Mouse (Mus musculus): Measurements from ENCODE around the gene Pacrg.

Gene Pacrg

DNA sequence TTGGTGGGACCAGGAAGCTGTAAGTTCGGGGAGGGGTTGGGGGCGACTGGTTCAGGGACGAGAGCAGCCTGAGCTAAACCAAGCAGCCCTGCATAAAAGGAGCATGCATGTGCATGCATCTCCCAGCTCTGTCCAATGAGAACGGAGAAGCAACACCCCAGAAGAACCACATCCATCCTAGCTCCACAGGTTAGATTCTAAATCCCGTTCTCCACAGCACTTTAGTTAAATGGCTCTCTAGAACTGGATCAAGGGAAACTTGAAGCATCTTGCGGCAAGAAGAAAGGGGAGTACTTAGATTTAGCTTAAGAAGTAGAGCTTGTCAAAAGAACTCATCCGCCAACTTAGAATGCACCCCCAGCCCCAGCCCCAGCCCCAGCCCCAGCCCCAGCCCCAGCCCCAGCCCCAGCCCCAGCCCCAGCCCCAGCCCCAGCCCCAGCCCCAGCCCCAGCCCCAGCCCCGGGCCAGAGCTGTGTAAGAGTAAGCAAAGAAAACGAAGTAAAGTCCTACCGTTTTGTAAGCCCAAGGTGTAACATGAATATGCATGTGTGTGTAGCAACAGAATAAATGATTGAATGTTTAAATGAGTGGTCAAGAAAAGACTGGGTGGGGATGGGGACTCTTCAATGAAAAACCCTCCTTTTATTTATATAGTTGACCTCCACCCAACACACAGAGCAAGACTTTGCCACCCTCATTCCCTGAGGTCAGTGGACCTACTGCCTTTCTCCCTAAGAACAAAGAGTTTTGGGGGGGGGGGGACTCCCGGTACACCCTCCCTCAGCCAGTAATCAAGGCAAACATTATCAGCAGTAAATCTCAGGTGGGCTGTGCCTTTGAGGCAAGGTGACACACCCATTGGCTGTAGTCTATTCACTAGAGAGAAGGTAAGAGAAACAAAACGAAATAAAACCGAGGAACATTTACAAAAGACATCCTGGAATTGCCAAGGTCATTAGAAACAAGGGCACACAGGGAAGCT is 474.3 kb downstream of the Pacrg start:
- no peak for DNase-seq

DNA sequence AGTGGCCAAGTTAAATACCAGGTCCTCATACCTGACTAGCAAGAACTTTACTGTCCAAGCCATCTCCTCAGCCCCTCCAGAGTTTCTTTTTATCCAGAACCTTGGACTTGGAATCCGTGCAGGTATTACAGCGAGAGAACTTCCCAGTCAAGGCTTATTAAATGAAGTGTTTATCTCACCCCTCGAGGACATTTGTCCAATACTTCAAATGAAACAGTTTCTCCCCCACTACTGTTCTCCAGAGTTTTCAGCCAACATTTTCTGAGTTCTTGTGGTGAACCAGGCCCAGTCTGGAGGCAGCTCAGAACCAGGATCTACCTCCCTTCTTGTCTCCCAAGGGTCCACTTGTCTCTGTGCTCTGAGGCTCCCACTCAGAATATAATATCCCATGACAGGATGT is 477.0 kb downstream of the Pacrg start:
- DNase-seq: no peak

DNA sequence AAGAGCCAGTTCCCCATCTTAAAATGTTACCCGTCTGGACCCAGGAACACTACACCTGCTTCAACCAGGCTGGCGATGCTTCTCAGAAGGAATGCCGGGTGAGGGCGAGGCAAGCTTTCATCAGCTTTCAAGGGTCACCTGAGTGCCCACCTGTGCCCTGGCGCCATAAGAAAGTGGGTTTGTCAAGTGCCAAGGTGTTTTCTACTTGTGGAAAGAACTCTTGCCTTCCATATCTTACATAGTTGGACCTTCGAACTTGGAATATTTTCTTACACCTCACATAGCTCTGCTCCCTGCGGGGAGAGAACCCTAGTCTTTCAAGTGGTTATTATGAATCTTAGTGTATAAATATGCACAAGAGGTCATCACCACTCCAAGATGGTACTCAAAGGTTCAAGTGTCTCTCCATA is 478.2 kb downstream of the Pacrg start:
- DNase-seq: no peak

DNA sequence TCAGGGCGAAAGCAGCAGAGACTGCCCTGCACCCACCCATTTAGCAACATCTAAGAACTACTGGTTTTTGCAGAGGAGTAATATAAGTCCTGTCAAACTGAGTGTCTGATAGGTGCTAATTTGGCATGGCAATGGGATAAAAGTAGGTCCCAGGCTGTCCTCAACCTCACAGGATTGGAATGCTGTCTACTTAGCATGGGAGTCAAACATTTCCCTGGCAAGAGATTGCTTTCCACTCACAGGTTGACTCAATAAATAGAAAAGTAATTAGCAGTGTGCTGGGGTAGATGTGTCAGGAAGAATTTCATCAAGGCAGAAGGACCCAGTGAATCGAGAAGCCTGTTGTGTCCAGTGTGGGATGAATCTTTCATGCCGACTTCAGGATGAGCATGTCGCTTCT is 479.4 kb downstream of the Pacrg start:
- DNase-seq: no peak

DNA sequence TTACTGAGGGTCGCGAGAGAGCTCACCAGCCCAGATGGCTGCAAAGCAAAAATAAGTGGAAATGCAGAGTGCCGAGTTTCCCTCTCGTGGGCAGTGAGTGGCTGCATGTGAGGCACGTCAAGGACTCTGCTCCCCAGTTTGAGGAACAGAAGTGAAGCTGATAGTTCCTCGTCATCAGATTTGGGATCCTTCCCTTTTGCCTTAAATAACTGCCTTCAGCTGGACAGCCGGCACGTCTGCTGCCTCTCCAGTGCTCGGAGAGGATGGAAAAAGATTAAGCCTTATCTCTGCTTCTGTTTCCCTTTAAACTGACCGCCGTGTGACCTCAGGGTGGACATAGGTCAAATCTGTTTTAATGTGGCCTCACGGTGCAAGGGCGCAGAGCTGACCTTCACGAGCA is 480.6 kb downstream of the Pacrg start:
- no peak for DNase-seq

DNA sequence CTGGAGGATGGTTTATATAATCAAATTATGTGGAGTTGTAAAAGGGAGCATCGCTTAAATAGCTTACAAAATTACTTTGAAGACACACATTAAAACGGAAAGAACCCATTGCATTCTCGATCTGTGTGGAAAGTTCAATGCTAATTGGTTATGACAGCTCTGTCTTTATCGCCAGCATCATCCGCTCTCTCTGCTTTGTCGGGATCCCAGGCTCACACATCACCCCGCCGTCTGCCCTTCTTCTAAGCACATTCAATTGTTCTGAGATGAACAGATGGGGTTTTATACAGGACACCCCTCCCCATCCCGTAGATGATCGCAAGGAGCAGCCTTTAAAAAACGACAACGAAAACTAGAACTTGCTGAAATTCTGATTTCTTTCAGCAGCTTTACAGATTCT is 482.8 kb downstream of the Pacrg start:
- no peak for DNase-seq

DNA sequence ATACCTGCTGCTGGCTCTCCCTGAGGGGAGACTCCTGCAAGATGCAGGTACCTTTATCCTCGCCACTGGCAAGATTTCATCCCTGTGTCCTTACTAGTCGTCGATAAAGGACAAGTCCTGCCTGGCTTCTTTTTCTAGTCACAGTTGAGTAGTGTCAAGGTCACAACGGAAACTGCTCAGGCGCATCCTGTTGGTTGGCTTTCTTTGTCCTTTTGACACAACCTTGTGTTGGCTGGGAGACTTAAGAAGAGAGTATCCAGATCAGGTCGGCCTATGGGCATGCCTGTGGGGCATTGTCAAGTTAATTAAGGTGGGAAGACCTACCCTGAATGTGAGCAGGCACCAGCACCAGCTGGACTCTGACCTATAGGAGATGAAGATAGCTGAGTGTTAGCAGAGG is 483.8 kb downstream of the Pacrg start:
- no peak for DNase-seq

DNA sequence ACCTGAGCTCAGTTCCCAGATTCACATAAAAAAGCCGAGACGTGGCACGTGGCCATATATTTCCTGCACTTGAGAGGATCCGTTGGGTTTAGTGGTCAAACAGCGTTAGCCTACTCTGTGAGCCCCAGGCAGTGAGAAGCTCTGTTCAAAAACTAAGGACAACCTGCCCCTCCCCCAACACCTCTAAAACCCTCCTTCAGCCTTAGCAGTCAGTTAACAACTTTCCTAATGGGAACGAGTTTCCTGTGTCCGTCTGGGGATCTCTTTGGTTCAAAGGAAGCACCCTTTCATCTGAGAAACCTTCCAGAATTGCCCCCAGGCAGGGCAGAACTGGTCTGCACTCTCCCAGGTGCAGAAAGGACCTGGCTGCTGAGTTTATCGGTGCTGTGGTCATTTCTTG is 484.4 kb downstream of the Pacrg start:
- no peak for DNase-seq
